Mouse (Mus musculus) liver, embryonic 12.5 days (tissue): ENCODE data around the gene Slc5a10. TPM values are rescaled to one million over a fixed set of nuclear protein-coding genes. Genes with fewer than 3 reads are reported as not detected.

Source experiments
- ATAC-seq: fragments of 200-750 bp; cut with Nextera tagmentation; 2 replicates; pipeline ENCODE4 v1.8.0; 2017; ENCODE audit warnings: moderate number of reproducible peaks, mild to moderate bottlenecking, moderate library complexity
- H3K27ac ChIP-seq: fragments of 300-500 bp; sonication (generic); 2 replicates; pipeline ENCODE4 v1.5.1; 2016; ENCODE audit warnings: mild to moderate bottlenecking
- H3K27me3 ChIP-seq: fragments of 300-500 bp; sonication (generic); replicated peaks from 2 replicates; pipeline ENCODE4 v1.6.1; 2016; ENCODE audit warnings: mild to moderate bottlenecking, moderate library complexity
- H3K36me3 ChIP-seq: fragments of 300-500 bp; sonication (generic); 2 replicates; pipeline ENCODE4 v1.6.1; 2016; ENCODE audit warnings: mild to moderate bottlenecking, moderate library complexity
- H3K4me1 ChIP-seq: fragments of 300-500 bp; sonication (generic); 2 replicates; pipeline ENCODE4 v1.6.1; 2016
- H3K4me2 ChIP-seq: fragments of 300-500 bp; sonication (generic); 2 replicates; pipeline ENCODE4 v1.6.1; 2016; ENCODE audit warnings: mild to moderate bottlenecking, moderate library complexity
- H3K4me3 ChIP-seq: fragments of 300-500 bp; sonication (generic); 2 replicates; pipeline ENCODE4 v1.5.1; 2016; ENCODE audit warnings: mild to moderate bottlenecking, moderate library complexity
- H3K9ac ChIP-seq: fragments of 300-500 bp; sonication (generic); 2 replicates; pipeline ENCODE4 v1.6.1; 2016; ENCODE audit warnings: mild to moderate bottlenecking, moderate library complexity
- H3K9me3 ChIP-seq: fragments of 300-500 bp; sonication (generic); replicated peaks from 2 replicates; pipeline ENCODE4 v1.6.1; 2016; ENCODE audit warnings: mild to moderate bottlenecking, moderate library complexity
- WGBS: fragments of 180-500 bp; shearing (Covaris S2); methylation state at CpG from one replicate; pipeline ENCODE4 v1.1.7; 2016; ENCODE audit not compliant: insufficient replicate concordance; 5-methylcytosine and 5-hydroxymethylcytosine counted together
- polyA plus RNA-seq: library from polyadenylated mRNA; unstranded; fragments of >200 nt; fragmentation: Nextera tagmentation; extraction: Ambion mirVana; gene quantifications from 2 replicates; pipeline ENCODE4 v1.2.1, GENCODE M21; 2016

The Slc5a10 gene
- polyA plus RNA-seq, 1 experiment from 2014 or later = not detected

GRCm38 (mm10) chr11:61701696-61702095 lies 18.9 kb downstream of the Slc5a10 start:
- no peak for ATAC-seq
- 0 out of 2 replicates have a peak, but pooled peaks cover 5% of the 10 kb centered on the region for H3K4me1 ChIP-seq
- no peak overlapping the region for H3K4me2 ChIP-seq
- WGBS = 79% methylated on average over 5 of the region's 5 CpGs
- no peak overlapping the region for H3K4me3 ChIP-seq
- 0 out of 2 replicates have a peak, but pooled peaks cover 4% of the 10 kb centered on the region for H3K27me3 ChIP-seq
- H3K9me3 ChIP-seq = no peaks in the 10 kb centered on the region
- H3K36me3 ChIP-seq = peaks cover 61% of the 10 kb centered on the region
- no peak overlapping the region for H3K9ac ChIP-seq
- no peak overlapping the region for H3K27ac ChIP-seq

- no peak for ATAC-seq
- peaks cover 78% of the 10 kb centered on the region for H3K36me3 ChIP-seq
- H3K27ac ChIP-seq = no peak overlapping the region
Observed at GRCm38 (mm10) chr11:61699933-61700332, 20.7 kb downstream of the Slc5a10 start.

DNA sequence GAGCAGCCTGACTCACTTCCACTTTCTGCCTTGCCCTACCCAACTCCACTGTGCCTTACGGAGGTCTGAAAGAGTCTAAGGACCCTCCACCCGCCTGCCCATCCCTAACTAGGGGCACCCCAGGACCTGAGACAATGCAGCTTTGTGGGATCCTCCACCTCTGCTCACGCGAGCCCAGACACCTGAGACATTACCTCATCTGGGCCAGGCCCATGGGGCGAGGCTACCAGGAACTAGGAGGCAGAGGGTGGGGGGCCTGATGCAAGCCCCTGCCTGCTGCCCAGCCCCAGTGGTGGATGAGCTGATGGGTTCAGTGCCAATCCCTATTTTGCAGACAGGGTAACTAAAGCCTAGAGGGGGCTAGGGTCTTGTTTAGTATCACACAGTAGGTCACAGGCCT lies 21.2 kb downstream of the Slc5a10 start:
- no peak overlapping the region for H3K9ac ChIP-seq
- H3K4me1 ChIP-seq = no peaks in the 10 kb centered on the region
- H3K27ac ChIP-seq = no peak overlapping the region
- peaks cover 83% of the 10 kb centered on the region for H3K36me3 ChIP-seq
- no peaks in the 10 kb centered on the region for H3K9me3 ChIP-seq
- ATAC-seq = no peak
- peaks cover 8% of the 10 kb centered on the region; the same call in 1 of the 2 replicates for H3K27me3 ChIP-seq
- H3K4me2 ChIP-seq = no peak overlapping the region
- 80% methylated on average over 5 of the region's 5 CpGs for WGBS
- H3K4me3 ChIP-seq = no peak overlapping the region

More at GRCm38 (mm10) chr11:61699933-61700332, 20.7 kb downstream of the Slc5a10 start:
- Histone ChIP-seq H3K27me3 (peaks cover 8% of the 10 kb centered on the region; the same call in 1 of the 2 replicates), H3K4me2 (no peak overlapping the region), H3K4me1 (no peaks in the 10 kb centered on the region), H3K4me3 (no peak overlapping the region), H3K9ac (no peak overlapping the region), H3K9me3 (no peaks in the 10 kb centered on the region)
- 60% methylated on average over 4 of the region's 4 CpGs for WGBS

- no peak overlapping the region for H3K9ac ChIP-seq
- peaks cover 8% of the 10 kb centered on the region; the same call in 1 of the 2 replicates for H3K27me3 ChIP-seq
- no peak overlapping the region for H3K4me2 ChIP-seq
- H3K4me3 ChIP-seq = no peak overlapping the region
- peaks cover 88% of the 10 kb centered on the region for H3K36me3 ChIP-seq
- no peak overlapping the region for H3K27ac ChIP-seq
- no peaks in the 10 kb centered on the region for H3K9me3 ChIP-seq
- H3K4me1 ChIP-seq = no peaks in the 10 kb centered on the region
- ATAC-seq = no peak
Observed at GRCm38 (mm10) chr11:61698852-61699251, 21.8 kb downstream of the Slc5a10 start.

- no peak overlapping the region for H3K27ac ChIP-seq
- no peak for ATAC-seq
- H3K9me3 ChIP-seq = no peaks in the 10 kb centered on the region
- no peak overlapping the region for H3K4me2 ChIP-seq
- no peak overlapping the region for H3K4me3 ChIP-seq
- WGBS = 80% methylated on average over 5 of the region's 5 CpGs
- peaks cover 66% of the 10 kb centered on the region for H3K36me3 ChIP-seq
- H3K27me3 ChIP-seq = peaks cover 22% of the 10 kb centered on the region
- H3K4me1 ChIP-seq = peaks cover 18% of the 10 kb centered on the region
- no peak overlapping the region for H3K9ac ChIP-seq
Observed at GRCm38 (mm10) chr11:61692996-61693395, 27.6 kb downstream of the Slc5a10 start.

DNA sequence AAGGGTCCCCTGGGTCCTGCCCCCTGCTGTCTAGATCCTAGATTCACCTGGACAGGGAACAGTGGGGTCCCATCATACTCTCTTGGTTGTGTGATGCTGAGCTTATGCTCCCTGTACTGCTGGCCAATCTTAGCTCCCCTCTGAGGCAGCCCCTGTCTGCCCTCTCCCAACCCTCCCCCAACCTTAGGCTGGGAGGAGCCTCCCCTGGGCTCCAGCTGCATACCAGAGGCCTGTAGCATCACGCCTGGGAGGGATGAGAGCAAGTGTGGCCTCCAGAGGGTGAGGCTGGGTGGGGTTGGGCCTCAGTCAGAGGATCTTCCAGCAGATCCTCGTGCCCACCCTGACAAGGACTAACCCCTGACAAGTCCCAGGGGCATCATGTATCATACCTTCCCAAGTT lies 33.0 kb downstream of the Slc5a10 start:
- no peak overlapping the region for H3K27ac ChIP-seq
- peak overlapping the region; percentile 70 for H3K4me3 ChIP-seq
- H3K9ac ChIP-seq = peak overlapping the region; percentile 82
- peaks cover 48% of the 10 kb centered on the region for H3K27me3 ChIP-seq
- H3K9me3 ChIP-seq = no peaks in the 10 kb centered on the region
- WGBS = 33% methylated on average over 2 of the region's 2 CpGs
- H3K4me1 ChIP-seq = peaks cover 66% of the 10 kb centered on the region
- ATAC-seq = no peak
- peak overlapping the region; percentile 94 for H3K4me2 ChIP-seq
- H3K36me3 ChIP-seq = peaks cover 25% of the 10 kb centered on the region

- Histone ChIP-seq H3K4me1 (peaks cover 66% of the 10 kb centered on the region), H3K9ac (peak overlapping the region; percentile 82), H3K4me2 (peak overlapping the region; percentile 94), H3K9me3 (no peaks in the 10 kb centered on the region), H3K36me3 (peaks cover 19% of the 10 kb centered on the region), H3K4me3 (peak overlapping the region; percentile 70), H3K27me3 (peaks cover 49% of the 10 kb centered on the region), H3K27ac (peak overlapping the region; percentile 83)
- WGBS = 36% methylated on average over 10 of the region's 10 CpGs
- ATAC-seq = no peak
Observed at GRCm38 (mm10) chr11:61686906-61687453, 33.6 kb downstream of the Slc5a10 start.

GRCm38 (mm10) chr11:61686141-61686540 lies 34.5 kb downstream of the Slc5a10 start:
- peaks cover 66% of the 10 kb centered on the region for H3K4me1 ChIP-seq
- peak overlapping the region; percentile 70 for H3K4me3 ChIP-seq
- 10% methylated on average over 2 of the region's 2 CpGs for WGBS
- peak overlapping the region; percentile 82 for H3K9ac ChIP-seq
- H3K36me3 ChIP-seq = peaks cover 16% of the 10 kb centered on the region
- peaks cover 58% of the 10 kb centered on the region for H3K27me3 ChIP-seq
- peak overlapping the region; percentile 83 for H3K27ac ChIP-seq
- H3K9me3 ChIP-seq = no peaks in the 10 kb centered on the region
- H3K4me2 ChIP-seq = peak overlapping the region; percentile 94
- peak; percentile 83 for ATAC-seq

DNA sequence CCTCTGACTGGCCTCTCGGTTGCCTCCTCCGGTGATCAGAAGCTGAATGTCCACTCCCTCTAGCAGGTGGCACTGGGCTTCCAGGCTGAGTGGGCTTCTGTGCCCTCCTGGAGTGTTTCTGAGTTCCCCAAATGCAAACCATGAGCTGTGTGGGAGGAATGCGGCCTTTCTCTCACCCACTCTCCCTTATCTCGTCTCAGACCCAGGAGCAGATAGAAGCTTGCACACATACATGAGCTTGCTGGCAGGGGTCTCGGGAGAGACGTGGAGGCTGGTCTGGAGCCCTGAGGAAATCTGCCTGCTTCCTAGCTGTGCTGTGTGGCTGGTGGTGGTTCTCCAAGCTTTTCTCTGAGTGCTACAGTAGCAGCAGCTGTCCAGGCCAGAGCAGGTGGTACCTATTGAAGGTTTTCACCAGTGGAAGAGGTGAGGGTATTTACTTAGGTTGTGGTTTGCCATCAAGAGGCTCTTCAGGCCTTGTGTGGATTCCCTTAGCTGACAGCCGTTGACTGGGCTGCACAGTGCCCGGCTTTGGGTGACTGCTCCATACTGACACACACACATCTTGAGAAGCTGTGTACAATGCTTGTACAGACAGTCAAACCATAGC lies 35.4 kb downstream of the Slc5a10 start:
- 44% methylated on average over 8 of the region's 8 CpGs for WGBS
- Histone ChIP-seq H3K4me2 (peak overlapping the region; percentile 94), H3K36me3 (peaks cover 16% of the 10 kb centered on the region), H3K9me3 (no peaks in the 10 kb centered on the region), H3K4me3 (peak overlapping the region; percentile 70), H3K27ac (peak overlapping the region; percentile 83), H3K27me3 (peaks cover 66% of the 10 kb centered on the region), H3K9ac (peak overlapping the region; percentile 82), H3K4me1 (peaks cover 66% of the 10 kb centered on the region)
- ATAC-seq = no peak

DNA sequence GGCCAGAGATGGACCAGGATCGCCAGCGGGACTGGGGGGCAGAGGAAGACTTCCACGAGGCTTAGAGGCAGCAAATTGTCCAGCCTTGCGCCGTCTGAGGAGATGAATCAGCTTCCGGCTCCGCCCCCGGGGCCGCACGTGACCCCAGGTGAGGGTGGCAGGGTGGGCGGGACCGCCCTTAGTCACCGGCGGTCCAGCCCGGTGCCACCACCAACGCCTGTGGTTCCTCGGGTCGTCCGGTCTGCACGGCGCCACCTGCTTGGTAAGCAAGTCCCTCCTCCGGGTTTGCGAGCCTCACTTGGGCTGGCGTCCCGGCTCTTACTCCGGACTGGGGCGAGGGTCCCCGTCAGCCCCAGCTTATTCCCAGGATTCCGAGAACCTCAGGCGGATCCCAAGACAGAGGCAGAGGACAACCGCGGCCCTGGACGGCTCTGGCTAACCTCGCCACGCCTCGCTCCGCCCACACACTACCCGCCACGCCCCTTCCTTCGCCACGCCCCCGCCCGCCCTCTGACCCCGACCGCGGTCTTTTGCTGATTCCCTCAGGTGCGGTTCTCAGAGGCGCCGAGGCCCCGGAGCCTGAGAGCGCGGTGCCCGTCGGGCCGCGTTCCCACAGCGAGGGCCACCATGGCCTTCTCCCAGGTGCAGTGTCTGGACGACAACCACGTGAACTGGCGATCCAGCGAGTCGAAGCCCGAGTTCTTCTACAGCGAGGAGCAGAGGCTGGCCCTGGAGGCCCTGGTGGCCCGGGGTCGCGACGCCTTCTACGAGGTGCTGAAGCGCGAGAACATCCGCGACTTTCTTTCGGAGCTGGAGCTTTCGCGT lies 36.5 kb downstream of the Slc5a10 start, which contains the start of gene Fam83g:
Gene Fam83g (plus strand): TSS at position 185 of the 825 bp plus-strand sequence.
- peak; percentile 80 for ATAC-seq
- peaks cover 72% of the 10 kb centered on the region for H3K27me3 ChIP-seq
- H3K4me2 ChIP-seq = peak within 1 kb of the TSS; percentile 94
- peak within 1 kb of the TSS; percentile 83 for H3K27ac ChIP-seq
- no peaks in the 10 kb centered on the region for H3K9me3 ChIP-seq
- H3K4me3 ChIP-seq = peak within 1 kb of the TSS; percentile 70
- H3K9ac ChIP-seq = peak within 1 kb of the TSS; percentile 82
- peaks cover 15% of the 10 kb centered on the region for H3K36me3 ChIP-seq
- WGBS = 2% methylated on average over 76 of the region's 76 CpGs
- H3K4me1 ChIP-seq = peaks cover 59% of the 10 kb centered on the region

DNA sequence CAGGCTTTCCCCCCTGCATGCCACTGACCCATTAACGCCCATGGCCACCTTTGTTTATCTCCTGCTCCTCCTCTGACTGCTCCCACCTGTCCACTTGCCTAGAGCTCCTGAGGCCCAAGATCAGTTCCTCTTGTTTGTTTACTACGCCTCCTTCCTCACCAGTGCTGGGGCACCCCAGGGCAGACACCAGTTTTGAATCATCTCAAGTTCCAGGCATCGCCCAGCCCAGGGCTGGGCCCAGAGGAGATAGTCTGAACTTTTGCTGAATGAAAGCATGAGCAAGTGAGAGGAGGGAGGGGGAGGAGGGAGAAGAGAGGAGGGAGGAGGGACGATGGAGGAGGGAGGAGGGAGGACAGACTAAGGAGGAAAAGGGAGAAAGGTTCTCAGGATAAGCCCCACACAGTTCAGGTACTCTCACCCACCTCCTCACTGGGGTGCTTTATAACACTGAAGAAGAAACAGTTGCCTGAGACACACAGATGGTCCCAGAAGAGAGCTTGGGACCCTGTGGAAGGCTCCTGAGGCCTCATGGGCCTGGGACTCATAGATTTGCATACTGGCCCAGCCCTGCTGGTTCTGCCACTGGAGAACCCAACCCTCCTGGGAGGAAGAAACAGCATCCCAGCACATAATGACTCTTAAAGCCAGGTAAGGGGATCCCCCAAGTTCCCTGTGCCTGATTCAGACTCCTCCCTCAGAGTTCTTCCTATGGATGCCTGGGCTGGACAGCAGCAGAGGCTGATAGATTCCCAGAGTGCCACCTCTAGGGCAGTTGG lies 41.3 kb downstream of the Slc5a10 start:
- Histone ChIP-seq H3K36me3 (no peaks in the 10 kb centered on the region), H3K4me2 (no peak overlapping the region), H3K4me3 (no peak overlapping the region), H3K27ac (no peak overlapping the region), H3K4me1 (peaks cover 19% of the 10 kb centered on the region), H3K9ac (no peak overlapping the region), H3K27me3 (peaks cover 80% of the 10 kb centered on the region), H3K9me3 (no peaks in the 10 kb centered on the region)
- WGBS = 57% methylated on average over 4 of the region's 4 CpGs
- ATAC-seq = no peak
